Mouse (Mus musculus): ENCODE results near the gene Sytl3. TPM values are rescaled to one million over a fixed set of nuclear protein-coding genes. Genes with fewer than 3 reads are reported as not detected.

The Sytl3 gene
- polyA plus RNA-seq, 1 experiment from 2014 or later: not detected

- Histone ChIP-seq H3K36me3 (replicated peaks) (no peaks in the 10 kb centered on the region), H3K27me3 (replicated peaks; ENCODE audit: low read depth, poor library complexity, severe bottlenecking) (peaks cover 13% of the 10 kb centered on the region), H3K27ac (replicated peaks) (no peak overlapping the region), H3K4me3 (no peak overlapping the region), H3K4me1 (peaks cover 65% of the 10 kb centered on the region), H3K9me3 (no peaks in the 10 kb centered on the region)
- no peak for DNase-seq (ENCODE audit: low spot score)
- 79% methylated on average over 9 of the region's 9 CpGs for WGBS
These were observed 116.3 kb downstream of the Sytl3 start for GRCm38 (mm10) chr17:6775221-6775620.

DNA sequence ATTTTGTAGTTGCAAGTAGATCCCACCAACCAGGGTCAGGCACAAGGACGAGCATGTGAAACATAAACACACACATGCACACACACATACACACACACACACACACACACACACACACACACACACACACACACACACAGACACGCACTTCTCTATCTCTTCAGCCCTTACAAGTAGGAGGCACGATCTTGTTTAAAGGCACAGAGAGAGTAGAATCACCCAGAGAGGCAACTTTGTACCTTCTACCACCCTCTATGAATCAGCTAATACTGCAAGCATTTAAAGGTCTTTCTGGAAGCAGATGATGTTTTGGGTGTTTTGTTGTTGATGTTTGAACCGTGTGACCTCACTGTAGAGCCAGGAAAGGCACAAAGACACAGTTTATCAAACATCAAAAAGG is 116.8 kb downstream of the Sytl3 start:
- WGBS: 74% methylated on average over 4 of the region's 4 CpGs
- DNase-seq (ENCODE audit: low spot score): no peak
- peaks cover 66% of the 10 kb centered on the region for H3K4me1 ChIP-seq
- no peaks in the 10 kb centered on the region for H3K36me3 ChIP-seq (replicated peaks)
- no peak overlapping the region; the same call in 1 of the 2 replicates for H3K27ac ChIP-seq (replicated peaks)
- H3K27me3 ChIP-seq (replicated peaks; ENCODE audit: low read depth, poor library complexity, severe bottlenecking): peaks cover 17% of the 10 kb centered on the region
- H3K4me3 ChIP-seq: no peak overlapping the region
- no peaks in the 10 kb centered on the region for H3K9me3 ChIP-seq

GRCm38 (mm10) chr17:6776123-6776522 is 117.2 kb downstream of the Sytl3 start:
- DNase-seq (ENCODE audit: low spot score): no peak
- Histone ChIP-seq H3K36me3 (replicated peaks) (no peaks in the 10 kb centered on the region), H3K4me3 (no peak overlapping the region), H3K27me3 (replicated peaks; ENCODE audit: low read depth, poor library complexity, severe bottlenecking) (peaks cover 22% of the 10 kb centered on the region), H3K9me3 (no peaks in the 10 kb centered on the region), H3K4me1 (peaks cover 66% of the 10 kb centered on the region), H3K27ac (replicated peaks) (peak overlapping the region; percentile 71)
- 60% methylated on average over 6 of the region's 6 CpGs for WGBS

GRCm38 (mm10) chr17:6776576-6776975 is 117.7 kb downstream of the Sytl3 start:
- DNase-seq (ENCODE audit: low spot score): no peak
- peaks cover 26% of the 10 kb centered on the region for H3K27me3 ChIP-seq (replicated peaks; ENCODE audit: low read depth, poor library complexity, severe bottlenecking)
- no peaks in the 10 kb centered on the region for H3K36me3 ChIP-seq (replicated peaks)

DNA sequence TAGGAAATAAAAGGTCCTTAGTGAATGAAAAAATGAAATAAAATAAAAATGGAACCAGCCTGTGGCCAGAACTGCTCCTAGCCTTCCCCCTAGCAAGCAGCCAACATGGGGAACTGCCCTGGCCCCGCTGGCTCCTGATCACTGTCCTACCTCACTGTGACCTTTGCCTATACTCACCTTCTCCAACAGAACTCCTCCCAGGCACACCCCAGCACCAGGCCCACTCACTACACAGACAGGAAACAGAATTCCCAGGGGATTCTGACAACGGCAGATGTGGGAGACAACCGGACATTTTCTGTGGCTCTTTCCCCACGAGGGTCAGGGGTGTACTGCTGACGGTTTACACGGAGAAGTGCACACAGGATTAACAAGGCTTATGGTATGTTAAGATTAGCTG is 118.2 kb downstream of the Sytl3 start:
- H3K27me3 ChIP-seq (replicated peaks; ENCODE audit: low read depth, poor library complexity, severe bottlenecking): peaks cover 31% of the 10 kb centered on the region
- no peak overlapping the region for H3K4me3 ChIP-seq
- WGBS: 68% methylated on average over 6 of the region's 6 CpGs
- no peaks in the 10 kb centered on the region for H3K9me3 ChIP-seq
- H3K4me1 ChIP-seq: peaks cover 64% of the 10 kb centered on the region
- H3K27ac ChIP-seq (replicated peaks): peak overlapping the region; percentile 41; the same call in 1 of the 2 replicates
- DNase-seq (ENCODE audit: low spot score): no peak
- no peaks in the 10 kb centered on the region for H3K36me3 ChIP-seq (replicated peaks)

More at GRCm38 (mm10) chr17:6776576-6776975, 117.7 kb downstream of the Sytl3 start:
- Histone ChIP-seq H3K27ac (replicated peaks) (peak overlapping the region; percentile 71), H3K4me1 (peaks cover 64% of the 10 kb centered on the region), H3K4me3 (no peak overlapping the region), H3K9me3 (no peaks in the 10 kb centered on the region)
- 31% methylated on average over 5 of the region's 5 CpGs for WGBS

DNA sequence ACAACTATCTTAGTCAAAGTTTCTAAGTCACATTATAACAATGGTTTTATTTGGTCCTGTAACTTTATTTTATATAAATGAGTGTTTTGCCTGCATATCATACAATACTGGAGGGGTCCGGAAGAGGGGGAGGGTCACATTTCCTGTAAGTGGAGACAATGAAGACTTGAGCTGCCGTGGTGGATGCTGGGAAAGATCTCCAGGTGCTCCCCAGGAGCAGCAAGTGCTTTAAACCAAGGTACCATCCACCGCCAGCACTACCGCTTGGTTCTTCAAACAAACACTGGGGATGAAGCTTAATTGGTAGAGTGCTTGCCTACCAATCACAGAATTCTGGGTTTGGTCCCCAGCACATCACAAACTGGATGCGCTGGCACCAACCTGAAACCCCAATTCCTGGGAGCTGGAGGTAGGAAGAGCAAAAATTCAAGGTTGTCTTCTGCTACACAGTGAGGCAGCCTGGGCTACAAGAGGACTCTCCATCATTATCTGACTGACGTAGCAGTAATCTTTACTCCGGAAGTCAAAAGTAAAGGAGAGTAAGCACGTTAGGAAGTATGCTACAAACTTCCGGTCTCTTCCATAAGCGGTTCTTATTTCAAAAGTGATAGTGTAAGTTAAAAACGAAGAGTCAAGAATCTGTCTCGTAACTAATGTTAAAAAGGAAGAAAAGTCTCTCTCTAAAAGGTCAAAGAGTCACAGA is 118.9 kb downstream of the Sytl3 start:
- Histone ChIP-seq H3K27ac (replicated peaks) (no peak overlapping the region; the same call in 1 of the 2 replicates), H3K27me3 (replicated peaks; ENCODE audit: low read depth, poor library complexity, severe bottlenecking) (peaks cover 36% of the 10 kb centered on the region), H3K4me1 (peaks cover 66% of the 10 kb centered on the region), H3K9me3 (no peaks in the 10 kb centered on the region), H3K4me3 (peak overlapping the region; percentile 59; the same call in 1 of the 2 replicates), H3K36me3 (replicated peaks) (no peaks in the 10 kb centered on the region)
- 64% methylated on average over 12 of the region's 12 CpGs for WGBS
- no peak for DNase-seq (ENCODE audit: low spot score)

GRCm38 (mm10) chr17:6778332-6778683 is 119.4 kb downstream of the Sytl3 start:
- H3K36me3 ChIP-seq (replicated peaks): no peaks in the 10 kb centered on the region
- DNase-seq (ENCODE audit: low spot score): peak; percentile 55
- H3K4me3 ChIP-seq: peak overlapping the region; percentile 59
- peak overlapping the region; percentile 78 for H3K27ac ChIP-seq (replicated peaks)
- H3K4me1 ChIP-seq: peaks cover 66% of the 10 kb centered on the region
- peaks cover 36% of the 10 kb centered on the region for H3K27me3 ChIP-seq (replicated peaks; ENCODE audit: low read depth, poor library complexity, severe bottlenecking)
- 2% methylated on average over 9 of the region's 9 CpGs for WGBS
- H3K9me3 ChIP-seq: no peaks in the 10 kb centered on the region

DNA sequence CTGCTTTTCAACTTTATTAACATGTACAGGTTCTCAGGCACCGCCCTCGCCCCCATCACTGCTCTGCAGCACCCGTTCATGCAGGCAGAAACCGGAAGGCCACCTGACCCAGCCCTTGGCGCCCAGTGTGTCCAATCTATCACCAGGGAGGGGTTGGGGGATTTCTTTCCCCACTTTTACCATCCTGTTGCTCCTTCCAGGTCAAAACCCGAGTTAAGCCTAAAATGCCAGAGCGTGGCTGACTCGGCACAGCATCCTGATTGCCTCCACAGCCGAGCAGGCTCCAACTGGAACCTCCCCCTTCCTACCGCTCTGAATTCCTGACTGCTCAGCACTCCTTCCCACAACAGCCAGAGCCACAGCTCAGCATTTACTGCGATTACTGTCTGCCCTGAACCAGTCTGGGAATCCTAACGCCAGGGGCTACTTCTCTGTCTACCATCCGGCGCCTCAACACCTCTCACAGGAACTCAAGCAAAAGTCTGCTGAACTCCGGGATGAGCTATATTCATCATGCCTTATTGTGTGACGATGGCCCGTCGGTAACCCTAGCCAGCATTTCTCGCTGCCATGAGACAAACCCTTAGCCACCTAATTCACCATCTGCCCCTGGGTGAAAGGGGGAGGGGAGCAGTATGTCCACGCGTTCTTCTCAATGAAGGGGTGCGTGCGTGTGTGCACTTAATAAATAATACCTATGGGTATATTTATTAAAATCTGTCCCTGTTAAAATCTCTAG is 120.0 kb downstream of the Sytl3 start:
- peak; percentile 73 for DNase-seq (ENCODE audit: low spot score)
- Histone ChIP-seq H3K27me3 (replicated peaks; ENCODE audit: low read depth, poor library complexity, severe bottlenecking) (peaks cover 42% of the 10 kb centered on the region), H3K4me1 (peaks cover 67% of the 10 kb centered on the region), H3K9me3 (no peaks in the 10 kb centered on the region), H3K36me3 (replicated peaks) (no peaks in the 10 kb centered on the region), H3K27ac (replicated peaks) (peak overlapping the region; percentile 78), H3K4me3 (peak overlapping the region; percentile 59)
- 7% methylated on average over 23 of the region's 23 CpGs for WGBS

GRCm38 (mm10) chr17:6779632-6780031 is 120.7 kb downstream of the Sytl3 start:
- peak overlapping the region; percentile 78 for H3K27ac ChIP-seq (replicated peaks)
- no peaks in the 10 kb centered on the region for H3K9me3 ChIP-seq

GRCm38 (mm10) chr17:6780521-6781115 is 121.7 kb downstream of the Sytl3 start:
- peaks cover 64% of the 10 kb centered on the region for H3K4me1 ChIP-seq
- 62% methylated on average over 4 of the region's 4 CpGs for WGBS
- DNase-seq (ENCODE audit: low spot score): no peak
- no peaks in the 10 kb centered on the region for H3K9me3 ChIP-seq
- no peak overlapping the region for H3K27ac ChIP-seq (replicated peaks)
- peaks cover 46% of the 10 kb centered on the region for H3K27me3 ChIP-seq (replicated peaks; ENCODE audit: low read depth, poor library complexity, severe bottlenecking)
- H3K4me3 ChIP-seq: peak overlapping the region; percentile 87; the same call in 1 of the 2 replicates
- no peaks in the 10 kb centered on the region for H3K36me3 ChIP-seq (replicated peaks)

More at GRCm38 (mm10) chr17:6779632-6780031, 120.7 kb downstream of the Sytl3 start:
- Histone ChIP-seq H3K4me1 (peaks cover 71% of the 10 kb centered on the region), H3K4me3 (peak overlapping the region; percentile 59), H3K27me3 (replicated peaks; ENCODE audit: low read depth, poor library complexity, severe bottlenecking) (peaks cover 46% of the 10 kb centered on the region), H3K36me3 (replicated peaks) (no peaks in the 10 kb centered on the region)
- WGBS: 27% methylated on average over 7 of the region's 7 CpGs
- DNase-seq (ENCODE audit: low spot score): peak; percentile 49

- Histone ChIP-seq H3K36me3 (replicated peaks) (no peaks in the 10 kb centered on the region), H3K9me3 (no peaks in the 10 kb centered on the region), H3K4me3 (peak overlapping the region; percentile 87), H3K27me3 (replicated peaks; ENCODE audit: low read depth, poor library complexity, severe bottlenecking) (peaks cover 46% of the 10 kb centered on the region), H3K27ac (replicated peaks) (no peak overlapping the region), H3K4me1 (peaks cover 58% of the 10 kb centered on the region)
- 55% methylated on average over 6 of the region's 6 CpGs for WGBS
- DNase-seq (ENCODE audit: low spot score): no peak
These were observed 122.4 kb downstream of the Sytl3 start for GRCm38 (mm10) chr17:6781273-6781672.

- WGBS: 1% methylated on average over 21 of the region's 21 CpGs
- Histone ChIP-seq H3K27ac (replicated peaks) (peak overlapping the region; percentile 92), H3K36me3 (replicated peaks) (no peaks in the 10 kb centered on the region), H3K27me3 (replicated peaks; ENCODE audit: low read depth, poor library complexity, severe bottlenecking) (peaks cover 46% of the 10 kb centered on the region), H3K9me3 (no peaks in the 10 kb centered on the region), H3K4me1 (peaks cover 50% of the 10 kb centered on the region), H3K4me3 (peak overlapping the region; percentile 87)
- no peak for DNase-seq (ENCODE audit: low spot score)
These were observed 123.2 kb downstream of the Sytl3 start for GRCm38 (mm10) chr17:6782033-6782526.

Measured in embryonic facial prominence, embryonic 10.5 days (tissue).